28 mouse cellular contexts compared by ENCODE assay signal in genomic region chr7:100847131-100847530, GRCm38 (mm10). TPM values are rescaled to one million over a fixed set of nuclear protein-coding genes. Genes with fewer than 3 reads are reported as not detected.
DNase-seq lines count a peak whose midpoint lies in the region; ATAC-seq lines count a peak whose summit lies in the region.
"Had no signal": no experiment of that assay in that cellular context is flagged by ENCODE, and none has a peak within 500 bp of the region (broad histone marks: within the 10 kb centered on the region; RNA-seq: fewer than 3 reads in every experiment).

No protein-coding gene starts in this region.

- H3K27me3 ChIP-seq in liver, embryonic 12.5 days (replicated peaks), result no peaks in the 10 kb centered on the region
- H3K27me3 ChIP-seq: embryonic facial prominence, embryonic 15.5 days; forebrain, embryonic 12.5 days; limb, embryonic 15.5 days; midbrain, embryonic 12.5 days; Patski had no signal

- 0 out of 2 replicates have a peak, but pooled peaks cover 4% of the 10 kb centered on the region for H3K9me3 ChIP-seq in liver, embryonic 12.5 days (replicated peaks)
- H3K9me3 ChIP-seq: embryonic facial prominence, embryonic 10.5 days; embryonic facial prominence, embryonic 15.5 days; forebrain, embryonic 12.5 days; heart, embryonic 10.5 days; limb, embryonic 15.5 days; midbrain, embryonic 12.5 days had no signal

- H3K27ac ChIP-seq in liver, embryonic 12.5 days, result peak overlapping the region; percentile 96
- H3K27ac ChIP-seq: embryonic facial prominence, embryonic 10.5 days; embryonic facial prominence, embryonic 15.5 days; forebrain, embryonic 12.5 days; heart, embryonic 10.5 days; hindbrain, embryonic 14.5 days; limb, embryonic 15.5 days; midbrain, embryonic 12.5 days had no signal

- 92% methylated on average over 6 of the region's 6 CpGs for WGBS in liver, embryonic 12.5 days (ENCODE audit: insufficient replicate concordance)

- peak; percentile 8 for DNase-seq in cerebellum, adult 11-12 months
- DNase-seq in cerebellum, postnatal 25 days, result no peak
- DNase-seq in liver, result no peak
- DNase-seq in spleen, postnatal 4 days (ENCODE audit: low spot score in 2 of 2), result peak; percentile 14 to 62
- no peak for DNase-seq in spleen, postnatal 10 days (ENCODE audit: low spot score in 2 of 2)
- no peak for DNase-seq in lung, postnatal 25 days (ENCODE audit: low spot score)
- DNase-seq: adrenal gland, postnatal 25 days; cerebellum, adult 2 months; cerebellum, postnatal 14 days; forebrain, postnatal 0 days; gastrocnemius, postnatal 10 days; kidney, postnatal 14 days; left cerebral cortex, postnatal 4 days; lung, embryonic 14.5 days; lung, postnatal 14 days; right cerebral cortex, adult 18-20 months; thymus, adult 2 months; thymus, postnatal 36 days had no signal

- ATAC-seq in liver, embryonic 12.5 days, result no peak
- ATAC-seq: forebrain, postnatal 0 days; intestine, postnatal 0 days; Patski had no signal

- H3K4me3 ChIP-seq in liver, embryonic 12.5 days, result no peak overlapping the region
- H3K4me3 ChIP-seq: embryonic facial prominence, embryonic 10.5 days; embryonic facial prominence, embryonic 15.5 days; forebrain, embryonic 12.5 days; heart, embryonic 10.5 days; limb, embryonic 15.5 days; midbrain, embryonic 12.5 days had no signal

- H3K4me1 ChIP-seq in liver, embryonic 12.5 days, result peaks cover 65% of the 10 kb centered on the region
- H3K4me1 ChIP-seq: forebrain, embryonic 12.5 days; midbrain, embryonic 12.5 days had no signal

- H3K36me3 ChIP-seq in liver, embryonic 12.5 days, result peaks cover 76% of the 10 kb centered on the region
- H3K36me3 ChIP-seq: embryonic facial prominence, embryonic 15.5 days had no signal

- H3K9ac ChIP-seq in liver, embryonic 12.5 days, result no peak overlapping the region
- H3K9ac ChIP-seq: embryonic facial prominence, embryonic 15.5 days; forebrain, embryonic 12.5 days; forebrain, postnatal 0 days; hindbrain, embryonic 14.5 days; limb, embryonic 15.5 days; lung, embryonic 14.5 days; midbrain, embryonic 12.5 days had no signal

- no peak overlapping the region for H3K4me2 ChIP-seq in liver, embryonic 12.5 days
- H3K4me2 ChIP-seq: embryonic facial prominence, embryonic 15.5 days; forebrain, embryonic 12.5 days; hindbrain, embryonic 14.5 days; limb, embryonic 15.5 days; lung, embryonic 14.5 days; midbrain, embryonic 12.5 days had no signal

RNA-seq across cellular contexts. Expression of gene Relt, which starts 16.1 kb away (rescaled TPM):
- 17.8 and 18.2 TPM in 2 replicates for polyA plus RNA-seq in liver, embryonic 12.5 days (2016; fragmentation: Nextera tagmentation; extraction: Ambion mirVana)

Comparison
In these comparisons a context has a peak if more than half of its experiments do, and no peak if none do; other contexts are left out.
1. DNase-seq: peak in cerebellum, adult 11-12 months (single experiment) and spleen, postnatal 4 days (2 of 2); none in cerebellum, postnatal 25 days (0 of 2), liver (single experiment), spleen, postnatal 10 days (0 of 2) and lung, postnatal 25 days (single experiment).